Mouse (Mus musculus) heart, embryonic 14.5 days (tissue): Measurements from ENCODE around the gene Abcb9. TPM values are rescaled to one million over a fixed set of nuclear protein-coding genes. Genes with fewer than 3 reads are reported as not detected.
"Not testable (repeated sequence)": the region's sequence is repeated elsewhere in the genome, so short reads cannot be mapped to it uniquely, and the experiment has no call there.

Experiments used
- ATAC-seq: fragments of 200-750 bp; cut with Nextera tagmentation; 2 replicates; pipeline ENCODE4 v1.8.0; 2017; ENCODE audit warnings: low read depth, moderate TSS enrichment; ENCODE audit not compliant: insufficient number of reproducible peaks, insufficient read depth, low FRiP score
- H3K27ac ChIP-seq, 2 experiments: fragments of 200-500 bp in 1 of 2; fragments of 300-500 bp in 1 of 2; sonication (generic) in 1 of 2; replicated peaks in 1 of 2; 2 replicates each; pipeline ENCODE4 v1.5.1; 2012 to 2014; ENCODE audit warnings: low read depth in 2 of 2, low read length in 2 of 2, control low read depth in 1 of 2, mild to moderate bottlenecking in 1 of 2, mixed read lengths in 1 of 2; ENCODE audit not compliant: control insufficient read depth in 1 of 2, insufficient read depth in 1 of 2
- H3K27me3 ChIP-seq: fragments of 300-500 bp; sonication (generic); 2 replicates; pipeline ENCODE4 v1.6.1; 2014; ENCODE audit warnings: mild to moderate bottlenecking, low read length, control low read depth; ENCODE audit not compliant: control insufficient read depth, insufficient read depth
- H3K36me3 ChIP-seq: fragments of 300-500 bp; sonication (generic); 2 replicates; pipeline ENCODE4 v1.6.1; 2014; ENCODE audit warnings: mild to moderate bottlenecking, control low read depth, low read length, mixed read lengths; ENCODE audit not compliant: control insufficient read depth, insufficient read depth
- H3K4me1 ChIP-seq, 2 experiments: fragments of 200-500 bp in 1 of 2; fragments of 300-500 bp in 1 of 2; sonication (generic) in 1 of 2; 2 replicates each; pipeline ENCODE4 v1.6.1; 2012 to 2014; ENCODE audit warnings: low read length in 2 of 2, control low read depth in 1 of 2, mixed read lengths in 1 of 2; ENCODE audit not compliant: control insufficient read depth in 2 of 2, insufficient read depth in 2 of 2
- H3K4me2 ChIP-seq: fragments of 300-500 bp; sonication (generic); 2 replicates; pipeline ENCODE4 v1.6.1; 2014; ENCODE audit warnings: mild to moderate bottlenecking, low read length
- H3K4me3 ChIP-seq, 2 experiments: fragments of 200-500 bp in 1 of 2; fragments of 300-500 bp in 1 of 2; sonication (generic) in 1 of 2; 2 replicates each; pipeline ENCODE4 v1.5.1; 2012 to 2014; ENCODE audit warnings: low read length in 2 of 2, mild to moderate bottlenecking in 2 of 2, control low read depth in 1 of 2, low read depth in 1 of 2, moderate library complexity in 1 of 2; ENCODE audit not compliant: control insufficient read depth in 1 of 2, insufficient read depth in 1 of 2
- H3K9ac ChIP-seq: fragments of 300-500 bp; sonication (generic); 2 replicates; pipeline ENCODE4 v1.6.1; 2014; ENCODE audit warnings: mild to moderate bottlenecking, low read length
- H3K9me3 ChIP-seq: fragments of 300-500 bp; sonication (generic); 2 replicates; pipeline ENCODE4 v1.6.1; 2016; ENCODE audit warnings: low read length, control low read depth; ENCODE audit not compliant: control insufficient read depth
- WGBS: fragments of 180-500 bp; shearing (Covaris S2); extraction: QIAGEN DNeasy Blood & Tissue Kit; methylation state at CpG from one replicate; pipeline ENCODE4 v1.1.7; 2014; 5-methylcytosine and 5-hydroxymethylcytosine counted together
- polyA plus RNA-seq: library from polyadenylated mRNA; unstranded; fragments of >200 nt; fragmentation: Nextera tagmentation; extraction: Ambion mirVana; gene quantifications from 2 replicates; pipeline ENCODE4 v1.2.1, GENCODE M21; 2014

Abcb9 gene
- polyA plus RNA-seq, 1 experiment from 2014 or later = 0.97 TPM

- Histone ChIP-seq H3K4me1 (peaks cover 0 to 3% of the 10 kb centered on the region in 2 experiments; a peak in 1 of 4 replicates), H3K27me3 (no peaks in the 10 kb centered on the region), H3K27ac (no peak overlapping the region), H3K4me3 (no peak overlapping the region), H3K36me3 (no peaks in the 10 kb centered on the region), H3K4me2 (no peak overlapping the region), H3K9ac (no peak overlapping the region), H3K9me3 (peaks cover 3% of the 10 kb centered on the region; the same call in 1 of the 2 replicates)
- ATAC-seq = no peak
- 95% methylated on average over 1 of the region's 1 CpGs for WGBS
These were observed 39.4 kb downstream of the Abcb9 start for GRCm38 (mm10) chr5:124056219-124056618.

- not testable (repeated sequence) for H3K4me2 ChIP-seq, H3K9ac ChIP-seq, H3K4me3 ChIP-seq, H3K27me3 ChIP-seq, H3K36me3 ChIP-seq, H3K27ac ChIP-seq, H3K9me3 ChIP-seq, ATAC-seq
- peaks cover 13 to 20% of the 10 kb centered on the region in 2 experiments for H3K4me1 ChIP-seq
- WGBS = 91% methylated on average over 7 of the region's 7 CpGs
These were observed 43.0 kb downstream of the Abcb9 start for GRCm38 (mm10) chr5:124052641-124053040.

GRCm38 (mm10) chr5:124051899-124052491 is 43.6 kb downstream of the Abcb9 start:
- Histone ChIP-seq H3K27ac (no peak overlapping the region), H3K9ac (no peak overlapping the region), H3K27me3 (no peaks in the 10 kb centered on the region), H3K36me3 (no peaks in the 10 kb centered on the region), H3K4me1 (peaks cover 15 to 26% of the 10 kb centered on the region in 2 experiments), H3K4me3 (no peak overlapping the region), H3K4me2 (no peak overlapping the region), H3K9me3 (peaks cover 3% of the 10 kb centered on the region; the same call in 1 of the 2 replicates)
- 60% methylated on average over 11 of the region's 11 CpGs for WGBS
- ATAC-seq = 0 out of 2 replicates have a peak, but pooled peaks have one; percentile 40

GRCm38 (mm10) chr5:124050095-124051050 is 45.2 kb downstream of the Abcb9 start:
- Histone ChIP-seq H3K4me3 (no peak overlapping the region), H3K9ac (peak overlapping the region; percentile 61), H3K36me3 (no peaks in the 10 kb centered on the region), H3K4me1 (peaks cover 22 to 35% of the 10 kb centered on the region in 2 experiments), H3K4me2 (peak overlapping the region; percentile 14), H3K27ac (peak overlapping the region; percentile 15 to 64), H3K27me3 (no peaks in the 10 kb centered on the region), H3K9me3 (no peaks in the 10 kb centered on the region)
- ATAC-seq = no peak
- WGBS = 22% methylated on average over 14 of the region's 14 CpGs

GRCm38 (mm10) chr5:124049249-124050045 is 46.2 kb downstream of the Abcb9 start:
- peak overlapping the region; percentile 14 for H3K4me2 ChIP-seq
- ATAC-seq = no peak

GRCm38 (mm10) chr5:124046741-124047401 is 48.7 kb downstream of the Abcb9 start:
- 64% methylated on average over 7 of the region's 7 CpGs for WGBS
- H3K27me3 ChIP-seq = no peaks in the 10 kb centered on the region
- no peak overlapping the region for H3K27ac ChIP-seq
- ATAC-seq = no peak
- peaks cover 33 to 58% of the 10 kb centered on the region in 2 experiments for H3K4me1 ChIP-seq
- no peak overlapping the region for H3K4me2 ChIP-seq
- no peak overlapping the region for H3K9ac ChIP-seq
- no peaks in the 10 kb centered on the region for H3K9me3 ChIP-seq
- no peaks in the 10 kb centered on the region for H3K36me3 ChIP-seq
- H3K4me3 ChIP-seq = no peak overlapping the region

More at GRCm38 (mm10) chr5:124049249-124050045, 46.2 kb downstream of the Abcb9 start:
- H3K9me3 ChIP-seq = no peaks in the 10 kb centered on the region
- no peaks in the 10 kb centered on the region for H3K36me3 ChIP-seq
- H3K4me1 ChIP-seq = peaks cover 26 to 39% of the 10 kb centered on the region in 2 experiments
- H3K27ac ChIP-seq = peak overlapping the region; percentile 15 to 64
- no peaks in the 10 kb centered on the region for H3K27me3 ChIP-seq
- H3K9ac ChIP-seq = peak overlapping the region; percentile 61
- H3K4me3 ChIP-seq = no peak overlapping the region
- 46% methylated on average over 15 of the region's 15 CpGs for WGBS
